Mouse (Mus musculus) frontal cortex, adult (tissue): ENCODE data around the gene Zc3hav1.
"Not testable (repeated sequence)": the region's sequence is repeated elsewhere in the genome, so short reads cannot be mapped to it uniquely, and the experiment has no call there.

Experiments used
- ATAC-seq: cut with Nextera tagmentation; 2 replicates; pipeline ENCODE4 v1.9.2; 2017; ENCODE audit warnings: mild to moderate bottlenecking, moderate library complexity, mixed read lengths; ENCODE audit not compliant: low TSS enrichment

Zc3hav1 gene

GRCm38 (mm10) chr6:38353811-38354722, at the start of gene Zc3hav1:
Gene Zc3hav1 (minus strand): TSS chr6:38354603.
- peak; percentile 68 for ATAC-seq

GRCm38 (mm10) chr6:38389671-38390070, 35.3 kb upstream of the Zc3hav1 start:
- ATAC-seq: peak; percentile 93

GRCm38 (mm10) chr6:38381129-38381771, 26.8 kb upstream of the Zc3hav1 start, which contains the start of gene Ttc26:
Gene Ttc26 (plus strand): TSS chr6:38381469.
- ATAC-seq: peak; percentile 97

GRCm38 (mm10) chr6:38380764-38381128, 26.3 kb upstream of the Zc3hav1 start:
- 0 out of 2 replicates have a peak, but pooled peaks have one; percentile 17 for ATAC-seq

- ATAC-seq: no peak
These were observed 19.9 kb upstream of the Zc3hav1 start for GRCm38 (mm10) chr6:38374271-38374670.

- ATAC-seq: no peak
These were observed 15.5 kb upstream of the Zc3hav1 start for GRCm38 (mm10) chr6:38369945-38370344.

- no peak for ATAC-seq
These were observed 9.7 kb upstream of the Zc3hav1 start for GRCm38 (mm10) chr6:38364121-38364520.

- ATAC-seq: no peak
These were observed 9.0 kb upstream of the Zc3hav1 start for GRCm38 (mm10) chr6:38363370-38363769.

GRCm38 (mm10) chr6:38361937-38362336, 7.5 kb upstream of the Zc3hav1 start:
- ATAC-seq: no peak

GRCm38 (mm10) chr6:38361065-38361464, 6.7 kb upstream of the Zc3hav1 start:
- ATAC-seq: no peak

- ATAC-seq: no peak
These were observed 5.5 kb upstream of the Zc3hav1 start for GRCm38 (mm10) chr6:38359736-38360499.

- ATAC-seq: not testable (repeated sequence)
These were observed 4.8 kb upstream of the Zc3hav1 start for GRCm38 (mm10) chr6:38359044-38359735.

- no peak for ATAC-seq
These were observed 4.0 kb upstream of the Zc3hav1 start for GRCm38 (mm10) chr6:38358253-38359027.

- no peak for ATAC-seq
These were observed 3.3 kb upstream of the Zc3hav1 start for GRCm38 (mm10) chr6:38357603-38358252.

GRCm38 (mm10) chr6:38356661-38357433, 2.4 kb upstream of the Zc3hav1 start:
- ATAC-seq: not testable (repeated sequence)

GRCm38 (mm10) chr6:38355862-38356261, 1.5 kb upstream of the Zc3hav1 start:
- ATAC-seq: no peak

GRCm38 (mm10) chr6:38355354-38355823, 986 bp upstream of the Zc3hav1 start:
- ATAC-seq: no peak

- ATAC-seq: 0 out of 2 replicates have a peak, but pooled peaks have one; percentile 8
These were observed 435 bp upstream of the Zc3hav1 start for GRCm38 (mm10) chr6:38354723-38355353.

GRCm38 (mm10) chr6:38353181-38353580, 1.2 kb downstream of the Zc3hav1 start:
- ATAC-seq: no peak
